ENCODE assay signal across 7 mouse cellular contexts in genomic region chr16:35592274-35593065, GRCm38 (mm10). TPM values are rescaled to one million over a fixed set of nuclear protein-coding genes. Genes with fewer than 3 reads are reported as not detected.
DNase-seq lines count a peak whose midpoint lies in the region; ATAC-seq and TF ChIP-seq lines count a peak whose summit lies in the region.

No protein-coding gene starts in this region.

- no peak overlapping the region for H3K9ac ChIP-seq in liver, adult 2 months (ENCODE audit: low read depth, low read length)
- H3K9ac ChIP-seq in liver, embryonic 11.5 days (ENCODE audit: low read depth, low read length) = no peak overlapping the region
- 0 out of 2 replicates have a peak overlapping the region, but pooled peaks have one; percentile 5 for H3K9ac ChIP-seq in forebrain, embryonic 12.5 days
- no peak overlapping the region for H3K9ac ChIP-seq in hindbrain, embryonic 14.5 days
- H3K9ac ChIP-seq in midbrain, embryonic 12.5 days (replicated peaks) = 0 out of 2 replicates have a peak overlapping the region, but pooled peaks have one; percentile 20

- no peak overlapping the region for H3K4me2 ChIP-seq in liver, embryonic 11.5 days
- H3K4me2 ChIP-seq in forebrain, embryonic 12.5 days = 0 out of 2 replicates have a peak overlapping the region, but pooled peaks have one; percentile 31
- 0 out of 2 replicates have a peak overlapping the region, but pooled peaks have one; percentile 2 for H3K4me2 ChIP-seq in hindbrain, embryonic 14.5 days (replicated peaks)
- H3K4me2 ChIP-seq in midbrain, embryonic 12.5 days (replicated peaks) = no peak overlapping the region

- peaks cover 3% of the 10 kb centered on the region; the same call in 1 of the 2 replicates for H3K9me3 ChIP-seq in liver, embryonic 11.5 days (ENCODE audit: control insufficient read depth, low read length)
- 0 out of 2 replicates have a peak, but pooled peaks cover 2% of the 10 kb centered on the region for H3K9me3 ChIP-seq in forebrain, embryonic 12.5 days
- H3K9me3 ChIP-seq in hindbrain, embryonic 14.5 days (ENCODE audit: control insufficient read depth, low read length) = no peaks in the 10 kb centered on the region
- H3K9me3 ChIP-seq in midbrain, embryonic 12.5 days = peaks cover 3% of the 10 kb centered on the region; the same call in 1 of the 2 replicates

- no peak overlapping the region for H3K4me3 ChIP-seq in liver, adult 2 months (ENCODE audit: insufficient read depth, low read depth, low read length)
- no peak overlapping the region for H3K4me3 ChIP-seq in liver, embryonic 11.5 days (ENCODE audit: low read depth, low read length)
- H3K4me3 ChIP-seq in forebrain, embryonic 12.5 days (replicated peaks) = no peak overlapping the region
- H3K4me3 ChIP-seq in hindbrain, embryonic 14.5 days (replicated peaks; ENCODE audit: low read length) = no peak overlapping the region
- no peak overlapping the region for H3K4me3 ChIP-seq in midbrain, embryonic 12.5 days

- peak; percentile 3 for DNase-seq in liver, adult 2 months (ENCODE audit: extremely low read depth, low read depth, low spot score)
- DNase-seq in liver, embryonic 11.5 days (ENCODE audit: low spot score) = no peak
- DNase-seq in hindbrain, embryonic 14.5 days (ENCODE audit: low spot score) = peak; percentile 56
- DNase-seq in urinary bladder, adult 18-20 months (ENCODE audit: low spot score in 2 of 2) = no peak
- no peak for DNase-seq in ovary, postnatal 10 days (ENCODE audit: low spot score)

- ATAC-seq in liver, embryonic 11.5 days (replicated peaks; ENCODE audit: low FRiP score) = no peak
- no peak for ATAC-seq in forebrain, embryonic 12.5 days (ENCODE audit: low FRiP score)
- peak; percentile 35; the same call in 1 of the 2 replicates for ATAC-seq in hindbrain, embryonic 14.5 days (ENCODE audit: low FRiP score)
- no peak for ATAC-seq in midbrain, embryonic 12.5 days (ENCODE audit: low FRiP score, low read depth)

- no peak for TF ChIP-seq CTCF in liver, adult 2 months (IDR thresholded peaks at IDR 0.05; ENCODE audit: low read depth, low read length)

- no peaks in the 10 kb centered on the region for H3K79me2 ChIP-seq in liver, adult 2 months (ENCODE audit: control insufficient read depth, insufficient read depth, low read length)

- H3K27ac ChIP-seq in liver, adult 2 months (replicated peaks; ENCODE audit: insufficient read depth, low read depth, low read length) = no peak overlapping the region
- H3K27ac ChIP-seq in liver, embryonic 11.5 days (ENCODE audit: low read depth, low read length) = no peak overlapping the region
- H3K27ac ChIP-seq in forebrain, embryonic 12.5 days = peak overlapping the region; percentile 93
- H3K27ac ChIP-seq in hindbrain, embryonic 14.5 days = peak overlapping the region; percentile 69
- peak overlapping the region; percentile 76 for H3K27ac ChIP-seq in midbrain, embryonic 12.5 days (replicated peaks)

- H3K4me1 ChIP-seq in liver, adult 2 months (ENCODE audit: control insufficient read depth, insufficient read depth, low read length) = no peaks in the 10 kb centered on the region
- 0 out of 2 replicates have a peak, but pooled peaks cover 2% of the 10 kb centered on the region for H3K4me1 ChIP-seq in liver, embryonic 11.5 days (replicated peaks; ENCODE audit: control insufficient read depth, insufficient read depth, low read length)
- peaks cover 88% of the 10 kb centered on the region for H3K4me1 ChIP-seq in forebrain, embryonic 12.5 days
- peaks cover 53% of the 10 kb centered on the region for H3K4me1 ChIP-seq in hindbrain, embryonic 14.5 days (replicated peaks; ENCODE audit: control insufficient read depth, insufficient read depth, low read length)
- H3K4me1 ChIP-seq in midbrain, embryonic 12.5 days = peaks cover 84% of the 10 kb centered on the region

- TF ChIP-seq POLR2A in liver, adult 2 months (IDR thresholded peaks at IDR 0.05; ENCODE audit: extremely low read depth, insufficient read depth, low read length) = no peak

- H3K36me3 ChIP-seq in liver, adult 2 months (ENCODE audit: control insufficient read depth, insufficient read depth, low read length) = no peaks in the 10 kb centered on the region
- no peaks in the 10 kb centered on the region for H3K36me3 ChIP-seq in liver, embryonic 11.5 days (ENCODE audit: control insufficient read depth, insufficient read depth, low read length)
- H3K36me3 ChIP-seq in forebrain, embryonic 12.5 days (replicated peaks) = 0 out of 2 replicates have a peak, but pooled peaks cover 8% of the 10 kb centered on the region
- H3K36me3 ChIP-seq in hindbrain, embryonic 14.5 days (replicated peaks; ENCODE audit: control insufficient read depth, insufficient read depth) = no peaks in the 10 kb centered on the region
- H3K36me3 ChIP-seq in midbrain, embryonic 12.5 days = peaks cover 12% of the 10 kb centered on the region

- 39% methylated on average over 5 of the region's 5 CpGs for WGBS in liver, adult 2 months
- 26% methylated on average over 5 of the region's 5 CpGs for WGBS in liver, embryonic 11.5 days
- WGBS in forebrain, embryonic 12.5 days = 13% methylated on average over 5 of the region's 5 CpGs
- WGBS in hindbrain, embryonic 14.5 days = 19% methylated on average over 5 of the region's 5 CpGs
- WGBS in midbrain, embryonic 12.5 days = 24% methylated on average over 5 of the region's 5 CpGs

- 0 out of 2 replicates have a peak, but pooled peaks cover 5% of the 10 kb centered on the region for H3K27me3 ChIP-seq in liver, adult 2 months (ENCODE audit: control insufficient read depth, insufficient read depth, low read length)
- H3K27me3 ChIP-seq in liver, embryonic 11.5 days (replicated peaks; ENCODE audit: control insufficient read depth, insufficient read depth, low read length) = peaks cover 32% of the 10 kb centered on the region
- H3K27me3 ChIP-seq in forebrain, embryonic 12.5 days = no peaks in the 10 kb centered on the region
- no peaks in the 10 kb centered on the region for H3K27me3 ChIP-seq in hindbrain, embryonic 14.5 days (ENCODE audit: control insufficient read depth, insufficient read depth, low read length)
- peaks cover 4% of the 10 kb centered on the region; the same call in 1 of the 2 replicates for H3K27me3 ChIP-seq in midbrain, embryonic 12.5 days

RNA-seq across cellular contexts. Expression of gene Sema5b, which starts 51.5 kb away (rescaled TPM):
- total RNA-seq in liver, adult 2 months (2014; rRNA removed) = 0.07 and 0.37 TPM in 2 replicates
- 0.62 and 1.2 TPM in 2 replicates for polyA plus RNA-seq in liver, adult 2 months (2012; rRNA removed)
- polyA plus RNA-seq in liver, embryonic 11.5 days (2014; fragmentation: Nextera tagmentation; extraction: Ambion mirVana) = 0.88 and 1.4 TPM in 2 replicates
- 55.7 and 59.5 TPM in 2 replicates for polyA plus RNA-seq in forebrain, embryonic 12.5 days (2016; fragmentation: Nextera tagmentation; extraction: Ambion mirVana)
- 15.4 and 16.7 TPM in 2 replicates for polyA plus RNA-seq in hindbrain, embryonic 14.5 days (2014; fragmentation: Nextera tagmentation; extraction: Ambion mirVana)
- polyA plus RNA-seq in midbrain, embryonic 12.5 days (2016; fragmentation: Nextera tagmentation; extraction: Ambion mirVana) = 67.6 and 71.9 TPM in 2 replicates

Comparison
In these comparisons a context has a peak if more than half of its experiments do, and no peak if none do; other contexts are left out.
1. DNase-seq: peak in liver, adult 2 months (single experiment) and hindbrain, embryonic 14.5 days (single experiment); none in liver, embryonic 11.5 days (single experiment), urinary bladder, adult 18-20 months (0 of 2) and ovary, postnatal 10 days (single experiment).
2. H3K27ac ChIP-seq: peak in forebrain, embryonic 12.5 days (single experiment), hindbrain, embryonic 14.5 days (single experiment) and midbrain, embryonic 12.5 days (single experiment); none in liver, adult 2 months (single experiment) and liver, embryonic 11.5 days (single experiment).
3. H3K9ac ChIP-seq: peak in forebrain, embryonic 12.5 days (single experiment) and midbrain, embryonic 12.5 days (single experiment); none in liver, adult 2 months (single experiment), liver, embryonic 11.5 days (single experiment) and hindbrain, embryonic 14.5 days (single experiment).
4. H3K4me2 ChIP-seq: peak in forebrain, embryonic 12.5 days (single experiment) and hindbrain, embryonic 14.5 days (single experiment); none in liver, embryonic 11.5 days (single experiment) and midbrain, embryonic 12.5 days (single experiment).